Mouse (Mus musculus) c-Kit-positive CD71-positive TER-119-negative erythroid progenitor cells, embryonic 14.5 days (primary cell): ENCODE measurements around the gene Cdc14b.
"Not testable (repeated sequence)": the region's sequence is repeated elsewhere in the genome, so short reads cannot be mapped to it uniquely, and the experiment has no call there.

ENCODE experiments used
- DNase-seq: peaks from one replicate; pipeline ENCODE4 v3.0.0-alpha.2; 2013; ENCODE audit warnings: low read depth

The Cdc14b gene

DNA sequence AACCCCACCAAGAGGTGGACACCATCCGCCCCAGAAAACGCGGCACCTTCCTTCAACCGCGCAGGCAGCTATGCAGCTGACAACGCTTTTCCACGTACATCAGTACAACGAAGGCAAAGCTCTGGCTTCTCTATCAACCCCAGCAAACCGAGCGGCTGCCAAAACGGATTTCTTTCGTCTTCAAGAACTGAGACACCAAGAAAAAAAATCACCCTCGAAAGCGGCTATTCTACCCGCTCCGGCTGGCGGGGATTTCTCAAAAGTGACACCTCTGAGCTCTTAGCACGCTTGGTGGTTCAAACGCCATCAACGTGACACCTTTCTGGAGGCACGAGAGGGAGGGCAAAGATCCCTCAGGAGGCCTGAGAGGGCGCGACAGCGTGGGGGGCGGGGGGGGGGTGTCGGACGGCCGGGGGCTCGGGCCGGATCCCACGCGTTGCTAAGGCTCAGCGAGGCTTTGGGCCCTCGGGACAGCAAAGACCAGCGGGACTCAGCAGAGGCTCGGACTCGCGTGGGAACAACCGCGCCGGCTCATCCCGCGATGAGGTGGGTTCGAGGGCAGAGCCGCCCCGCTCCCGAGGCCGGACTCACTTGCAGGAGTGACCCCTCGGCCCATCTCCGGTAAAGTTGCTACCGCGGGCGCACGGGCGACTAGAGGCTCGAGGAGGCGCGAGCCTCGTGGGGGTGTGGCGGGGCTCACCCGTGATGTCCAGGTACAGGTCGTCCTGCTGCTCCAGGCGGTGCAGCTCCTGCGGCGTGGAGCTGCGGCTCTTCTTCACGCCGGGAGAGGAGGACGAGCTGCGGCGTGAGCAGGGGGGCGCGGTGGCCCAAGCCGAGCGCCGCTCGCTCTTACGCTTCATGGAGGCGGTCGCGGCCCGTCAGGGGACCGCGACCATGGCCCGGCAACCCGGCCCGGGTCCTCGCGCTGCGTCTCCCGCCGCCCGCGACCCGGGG lies 922 bp downstream of the Cdc14b start:
- no peak for DNase-seq

DNA sequence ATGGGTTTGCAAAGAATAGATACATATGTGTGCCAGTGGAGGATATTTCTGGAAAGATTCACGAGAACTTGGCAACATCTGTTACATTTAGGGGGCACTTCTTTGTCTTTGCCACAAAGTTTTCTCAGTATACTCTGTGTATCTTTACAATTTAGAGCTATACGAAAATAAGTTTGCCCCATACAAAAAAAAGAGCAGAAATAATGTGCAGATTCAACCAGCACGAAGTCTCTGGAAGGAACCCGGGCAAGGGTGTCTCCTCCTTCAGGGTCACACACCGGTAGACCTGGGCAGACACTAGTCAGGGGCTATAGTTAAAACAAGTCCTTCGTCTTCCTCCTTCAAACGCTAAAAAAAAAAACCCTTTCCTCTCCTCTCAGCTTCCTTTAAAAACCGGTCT lies 1.7 kb downstream of the Cdc14b start:
- no peak for DNase-seq

DNA sequence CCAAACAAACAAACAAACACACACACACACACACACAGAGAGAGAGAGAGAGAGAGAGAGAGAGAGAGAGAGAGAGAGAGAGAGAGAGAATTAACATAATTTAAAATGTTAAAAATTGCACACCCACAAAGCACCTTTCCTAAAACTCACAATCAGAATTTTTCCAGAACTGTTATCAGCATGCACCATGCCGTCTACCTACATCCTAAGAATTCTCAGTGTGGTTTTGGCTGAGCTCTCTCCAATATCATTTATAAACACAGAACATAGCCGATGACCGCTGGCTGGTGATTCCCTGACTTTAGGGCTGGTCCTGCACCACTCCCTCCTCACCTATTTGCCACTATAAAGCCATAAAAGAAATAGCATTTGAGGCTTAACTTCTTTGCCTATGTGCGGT lies 6.7 kb downstream of the Cdc14b start:
- no peak for DNase-seq

DNA sequence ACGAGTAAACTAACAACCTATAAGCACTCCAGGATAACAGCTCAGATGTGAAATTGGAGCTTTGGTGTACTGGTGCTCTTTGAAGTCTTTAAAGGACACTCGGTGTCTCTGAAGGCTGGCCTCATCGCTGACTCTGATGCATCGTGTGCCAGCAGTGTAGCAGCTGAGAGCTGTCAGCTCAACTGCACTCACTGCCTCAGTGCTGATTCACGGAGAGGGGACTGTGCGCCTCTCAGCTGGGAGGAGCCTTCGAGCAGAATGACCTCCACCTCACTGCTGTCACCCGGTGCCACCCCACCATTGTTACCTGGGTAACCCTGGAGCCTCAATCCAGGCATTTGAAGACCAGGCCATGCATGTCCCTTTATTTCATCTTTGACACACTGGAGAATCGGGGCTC lies 7.9 kb downstream of the Cdc14b start:
- no peak for DNase-seq

DNA sequence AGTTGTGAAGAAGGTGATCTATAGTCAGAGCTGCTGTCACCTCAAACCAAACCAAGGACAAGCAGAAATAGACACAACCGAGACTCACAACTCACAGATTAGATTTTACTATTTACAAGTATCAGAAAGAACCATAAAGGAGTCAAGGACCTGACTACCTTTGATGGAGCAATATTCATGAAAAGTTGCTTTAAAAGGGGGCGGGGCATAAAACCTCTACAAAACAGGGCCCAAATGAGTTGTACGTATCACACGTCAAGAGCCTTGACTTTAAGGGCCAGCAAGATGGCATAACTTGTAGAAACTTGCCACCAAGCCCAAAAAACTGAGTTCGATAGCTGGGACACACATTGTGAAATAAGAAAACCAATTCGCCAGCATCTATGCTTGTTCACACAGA lies 10.5 kb downstream of the Cdc14b start:
- no peak for DNase-seq

DNA sequence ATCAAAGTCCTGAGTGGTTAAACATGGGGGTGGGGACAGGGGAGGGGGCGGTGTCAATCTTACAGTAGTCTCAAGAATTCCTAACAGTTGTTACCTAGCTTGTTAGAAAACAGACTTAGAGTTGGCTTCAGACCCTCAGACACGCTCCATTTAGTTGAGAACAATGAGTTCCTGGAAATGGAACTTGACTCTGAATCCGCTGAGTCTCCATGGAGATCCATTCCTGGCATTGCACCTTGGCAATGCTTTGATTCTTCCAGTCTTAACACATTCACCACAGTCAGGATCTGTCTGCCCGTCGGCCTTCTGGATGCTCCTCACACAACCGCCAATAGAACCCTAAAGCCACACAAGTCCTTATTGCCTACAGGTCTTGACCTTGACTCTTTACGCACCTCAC lies 15.2 kb downstream of the Cdc14b start:
- no peak for DNase-seq

DNA sequence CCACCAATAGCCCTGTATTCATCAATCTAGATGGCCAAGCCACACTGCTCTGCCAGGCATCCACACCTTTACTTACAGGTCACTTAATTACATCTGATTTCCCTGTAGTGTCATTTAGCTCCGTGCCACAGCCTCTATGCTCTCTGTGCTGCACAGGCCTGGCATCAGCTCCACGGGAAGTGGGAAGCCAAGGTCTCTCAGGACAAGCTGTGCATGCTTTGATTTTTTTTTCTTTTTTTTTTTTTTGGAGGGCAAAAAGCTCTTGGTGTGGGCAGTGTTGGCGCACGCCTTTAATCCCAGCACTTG lies 16.6 kb downstream of the Cdc14b start:
- DNase-seq, result no peak

DNA sequence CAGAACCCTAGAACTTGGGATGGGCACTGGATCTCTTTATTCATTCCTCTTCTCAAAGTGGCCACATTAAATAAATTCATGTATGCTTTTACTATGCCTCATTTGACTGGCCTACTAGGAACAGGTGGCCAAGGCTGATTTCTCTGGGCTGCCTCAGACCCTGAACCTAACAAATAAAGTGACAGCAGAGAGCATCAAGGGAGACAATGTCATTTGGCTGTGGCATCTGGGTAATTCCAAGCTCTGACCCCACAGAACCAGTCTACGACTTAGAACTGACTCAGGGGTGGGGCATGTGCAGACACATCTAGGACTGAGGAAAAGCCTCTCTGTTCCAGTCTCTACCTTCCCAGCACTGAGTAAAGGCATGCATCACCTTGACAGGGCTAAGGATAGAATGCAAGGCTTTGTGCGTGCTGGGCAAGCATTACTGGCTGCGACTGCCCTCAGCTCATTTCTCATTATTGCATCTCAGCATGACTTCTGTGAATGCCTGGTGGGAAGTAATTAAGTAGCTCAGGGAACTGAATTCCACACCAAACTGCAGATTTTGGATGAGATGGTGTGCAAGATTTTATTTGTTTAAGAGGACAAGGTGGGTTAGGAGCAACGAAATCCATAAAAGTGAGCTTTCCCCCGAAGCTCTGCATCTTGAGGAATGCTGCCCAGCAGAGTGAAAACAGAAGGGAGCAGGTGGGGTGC lies 17.1 kb downstream of the Cdc14b start:
- DNase-seq, result no peak

DNA sequence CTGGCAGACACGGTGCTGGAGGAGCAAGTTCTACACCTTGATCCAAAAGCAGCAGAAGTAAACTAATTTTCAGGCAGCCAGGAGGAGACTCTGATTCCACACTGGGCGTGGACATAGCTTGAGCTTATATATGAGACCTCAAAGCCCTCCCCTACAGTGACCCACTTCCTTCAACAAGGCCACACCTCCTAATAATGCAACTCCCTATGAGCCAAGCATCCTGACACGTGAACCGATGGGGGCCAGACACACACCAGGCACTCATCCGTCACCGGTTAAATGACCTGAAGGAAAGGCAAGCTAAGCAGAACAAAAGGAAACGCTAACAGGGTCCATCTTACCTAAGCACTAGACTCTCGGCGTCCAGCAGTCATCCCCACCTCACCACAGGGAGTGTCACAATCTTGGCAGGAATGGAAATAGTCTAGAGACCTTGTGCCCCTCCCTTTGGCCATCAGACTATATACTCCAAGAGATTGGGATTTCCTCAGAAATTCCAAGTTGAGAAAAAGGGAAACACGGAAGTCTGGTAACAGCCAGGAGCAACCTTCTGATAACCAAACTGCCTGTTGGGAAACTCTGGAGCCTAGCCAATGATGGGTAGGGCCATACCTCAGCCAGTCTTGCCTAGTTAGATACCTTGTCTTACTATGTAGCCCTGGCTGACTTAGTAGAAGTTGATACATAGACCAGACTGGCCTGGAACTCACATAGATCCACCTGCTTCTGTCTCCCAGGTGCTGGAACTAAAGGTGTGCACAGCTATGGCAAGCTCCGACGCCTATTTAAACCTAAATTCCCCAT lies 17.9 kb downstream of the Cdc14b start:
- no peak for DNase-seq

DNA sequence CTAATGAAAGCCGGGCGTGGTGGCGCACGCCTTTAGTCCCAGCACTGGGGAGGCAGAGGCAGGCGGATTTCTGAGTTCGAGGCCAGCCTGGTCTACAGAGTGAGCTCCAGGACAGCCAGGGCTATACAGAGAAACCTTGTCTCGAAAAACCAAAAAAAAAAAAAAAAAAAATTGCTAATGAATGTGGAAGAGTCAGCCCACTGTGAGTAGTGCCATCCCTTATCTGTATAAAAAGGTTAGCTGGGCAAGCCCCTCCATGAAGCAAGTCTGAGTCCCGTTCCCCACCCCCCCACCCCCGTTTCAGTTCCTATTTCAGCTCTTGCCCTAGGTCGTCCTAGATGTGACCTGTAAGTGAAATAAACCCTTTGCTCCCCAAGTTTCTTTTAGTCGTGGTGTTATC lies 20.9 kb downstream of the Cdc14b start:
- DNase-seq, result not testable (repeated sequence)

DNA sequence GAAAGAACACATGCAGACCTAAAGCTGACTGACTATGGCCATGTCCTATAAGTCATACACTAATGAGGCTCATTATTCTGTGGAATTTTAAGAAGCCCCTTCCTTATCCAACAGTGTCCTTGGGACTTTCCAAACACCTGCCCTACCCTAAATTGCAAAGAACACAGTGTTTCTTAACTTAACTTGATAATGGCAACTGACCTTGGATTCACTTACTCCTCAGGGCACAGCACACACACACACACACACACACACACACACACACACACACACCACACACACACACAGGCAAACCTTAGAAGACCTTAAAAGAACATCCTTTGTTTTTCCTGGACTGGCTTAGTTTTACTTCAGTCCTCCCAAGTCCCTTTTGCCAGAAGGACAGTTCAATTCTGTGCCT lies 21.4 kb downstream of the Cdc14b start:
- DNase-seq, result no peak

DNA sequence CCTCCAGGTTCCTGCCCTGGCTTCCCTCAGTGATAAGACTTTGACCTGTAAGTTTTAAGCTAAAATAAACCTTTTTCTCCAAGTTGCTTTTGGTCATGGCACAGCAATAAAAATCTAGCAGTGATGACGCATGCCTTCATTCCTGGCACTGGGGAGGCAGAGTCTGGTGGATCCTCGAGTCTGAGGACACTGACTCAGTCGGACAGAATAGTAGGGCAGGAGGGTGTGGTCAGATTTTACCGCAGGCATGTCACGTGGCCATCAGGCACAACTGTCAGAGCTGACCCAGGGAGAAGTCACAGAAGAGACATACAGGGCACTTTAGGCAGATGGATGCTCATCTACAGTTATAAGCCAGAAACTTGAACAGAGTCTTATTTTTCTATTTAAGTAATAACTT lies 22.9 kb downstream of the Cdc14b start:
- DNase-seq, result no peak

DNA sequence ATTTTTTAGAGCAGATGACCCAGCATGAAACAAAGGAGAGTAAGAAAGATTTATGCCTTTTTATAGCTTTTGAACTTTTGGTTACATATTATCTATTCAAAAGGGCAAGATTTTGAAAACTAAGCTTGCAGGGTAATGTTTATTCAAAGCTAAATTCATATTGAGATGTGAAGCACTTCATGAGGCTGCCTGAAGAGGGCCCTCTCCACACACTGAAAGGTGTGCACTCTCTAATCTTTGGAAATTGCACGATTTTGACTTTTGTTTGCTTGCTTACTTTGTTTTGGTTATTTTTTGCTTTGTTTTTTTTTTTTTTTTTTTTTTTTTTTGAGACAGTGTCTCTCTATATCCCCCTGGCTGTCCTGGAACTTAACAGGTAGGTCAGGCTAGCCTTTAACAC lies 24.7 kb downstream of the Cdc14b start:
- DNase-seq, result peak; percentile 35

DNA sequence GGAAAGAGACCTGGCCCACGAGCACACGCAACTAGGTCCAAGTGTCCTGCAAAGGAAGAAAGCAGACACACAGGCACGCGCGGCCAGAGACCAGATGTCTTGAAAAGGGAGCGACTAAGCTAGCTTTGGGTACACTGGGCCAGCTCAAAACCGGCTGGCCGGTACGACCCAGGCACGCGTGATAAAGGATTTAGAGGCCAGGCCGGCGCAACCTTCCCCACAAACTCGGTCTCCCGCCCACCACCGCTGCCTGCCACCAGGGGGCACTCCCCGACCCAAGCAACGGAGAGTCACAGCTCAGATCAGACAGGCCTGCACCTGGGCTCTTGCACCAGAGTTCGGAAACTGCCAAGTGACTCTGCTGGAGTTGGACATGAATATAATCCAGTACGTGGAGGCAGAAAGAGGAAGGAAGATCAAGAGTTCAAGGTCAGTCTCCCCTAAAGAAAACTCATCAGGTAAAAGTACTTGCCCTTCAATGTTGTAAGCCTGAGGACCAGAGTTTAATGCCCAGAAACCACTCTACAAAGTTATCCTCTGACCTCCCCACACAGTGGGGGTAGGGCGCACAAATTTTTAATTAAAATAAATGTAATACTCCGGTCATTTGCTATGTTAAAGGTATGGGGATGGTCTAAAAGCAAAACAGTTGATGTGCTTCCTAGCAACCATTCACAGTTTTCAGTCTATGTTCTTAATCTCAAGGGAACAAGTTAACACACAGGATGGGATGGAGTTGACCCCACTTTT lies 26.1 kb downstream of the Cdc14b start:
- DNase-seq, result peak; percentile 72

DNA sequence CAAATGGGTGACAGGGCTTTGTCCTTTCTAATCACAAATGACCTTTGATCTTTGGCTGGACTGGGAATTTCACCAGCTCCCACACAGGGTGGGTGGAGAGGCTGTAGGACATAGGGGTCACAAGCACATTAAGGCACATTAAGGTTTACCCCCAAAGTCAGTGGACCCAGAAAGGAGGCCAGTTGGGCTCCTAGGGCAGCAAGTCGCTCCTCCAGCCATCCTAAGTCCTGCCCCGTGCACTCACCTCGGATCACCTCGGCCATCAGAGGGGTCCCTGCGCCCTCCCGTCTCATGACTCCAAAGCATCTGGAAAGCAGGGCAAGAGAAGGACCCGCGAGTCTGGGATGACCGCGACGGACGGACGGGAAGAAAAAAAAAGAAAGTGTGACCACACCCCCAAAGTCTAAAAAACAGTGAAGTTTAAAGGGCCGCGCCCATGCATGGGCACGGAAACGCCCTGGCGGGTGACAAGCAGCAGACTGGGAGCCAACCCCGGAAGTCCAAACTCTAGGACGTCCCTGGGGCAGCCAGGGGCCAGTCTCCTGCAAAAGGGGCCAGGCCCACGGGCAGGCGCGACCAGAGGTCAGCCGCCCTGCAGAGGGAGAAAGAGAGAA lies 26.8 kb downstream of the Cdc14b start:
- peak; percentile 57 for DNase-seq

DNA sequence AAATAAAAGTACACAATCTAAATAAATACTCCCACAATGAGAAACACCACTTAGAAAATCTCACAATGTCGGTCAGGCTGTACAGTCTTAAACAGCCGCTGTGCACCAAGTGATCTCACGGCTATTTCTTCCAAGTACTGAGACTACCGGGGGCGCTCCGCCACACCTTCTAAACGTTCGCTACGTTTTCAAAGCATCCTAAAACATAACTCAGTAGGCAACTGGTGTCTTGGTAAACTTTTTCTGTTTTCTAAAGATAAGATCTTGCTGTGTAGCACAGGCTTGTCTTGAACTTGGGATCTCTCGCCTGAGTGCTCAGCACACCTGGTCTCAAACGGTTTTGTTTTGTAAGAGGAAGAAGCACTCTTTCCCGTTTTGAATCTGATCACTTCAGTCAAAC lies 29.0 kb downstream of the Cdc14b start:
- no peak for DNase-seq

DNA sequence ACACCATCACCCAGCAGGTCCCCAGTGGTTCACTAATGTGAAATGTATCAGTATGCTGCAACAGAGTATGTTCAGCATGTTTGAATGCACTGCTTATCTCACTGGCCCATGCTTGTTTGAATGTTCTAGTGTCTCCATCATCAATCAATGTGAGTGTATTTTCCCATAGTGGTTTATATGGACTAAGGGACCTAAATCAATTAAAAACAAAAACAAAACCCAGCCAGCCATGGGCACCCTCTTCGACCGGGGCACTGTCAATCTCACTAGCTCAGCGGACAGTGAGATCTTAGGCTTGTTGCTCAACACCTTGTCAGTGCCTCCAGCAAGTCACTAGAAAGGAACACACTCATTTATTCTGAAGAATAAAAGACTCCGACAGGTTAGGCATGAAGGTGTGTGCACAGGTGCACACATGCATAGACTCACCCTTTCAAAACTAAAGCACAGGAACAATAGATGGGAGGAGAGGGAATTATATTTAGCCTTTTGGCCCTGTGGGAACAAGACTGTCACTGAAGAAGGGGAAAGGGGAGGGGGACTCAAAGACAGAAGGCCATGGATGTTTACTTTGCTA lies 30.3 kb downstream of the Cdc14b start:
- no peak for DNase-seq

DNA sequence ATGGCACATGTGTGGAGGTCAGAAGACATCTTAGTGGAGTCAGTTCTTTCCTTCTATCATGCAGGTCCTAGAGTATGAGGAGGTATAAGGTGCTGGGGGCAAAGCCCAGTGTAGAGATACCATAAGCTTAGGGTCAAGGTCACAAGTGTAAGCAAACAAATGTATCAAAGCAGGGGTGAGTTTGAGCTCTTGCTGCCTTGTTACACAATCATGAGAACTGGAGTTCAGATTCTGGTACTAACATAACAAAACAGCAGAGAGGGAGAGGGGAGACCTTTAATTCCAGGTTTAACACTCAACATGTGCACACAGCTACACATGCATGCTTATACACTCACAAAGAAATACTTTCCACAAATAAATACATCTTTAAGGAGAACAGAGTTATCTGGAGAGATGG lies 32.4 kb downstream of the Cdc14b start:
- no peak for DNase-seq

DNA sequence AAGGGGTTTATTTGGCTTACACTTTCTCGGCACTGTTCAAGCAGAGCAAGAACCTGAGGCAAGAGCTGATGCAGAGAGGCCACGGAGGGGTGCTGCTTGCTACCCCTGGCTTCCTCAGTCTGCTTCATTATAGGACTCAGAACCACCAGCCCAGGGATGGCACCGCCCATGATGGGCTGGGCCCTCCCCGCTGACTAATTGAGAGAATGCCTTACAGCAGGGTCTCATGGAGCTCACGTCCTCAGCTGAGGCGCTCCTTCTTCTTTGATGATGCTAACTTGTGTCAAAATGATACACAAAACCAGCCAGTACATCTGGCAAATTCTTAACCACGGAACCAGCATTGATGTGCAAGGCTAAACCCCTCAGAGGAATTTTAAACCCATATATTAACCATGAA lies 34.5 kb downstream of the Cdc14b start:
- no peak for DNase-seq

DNA sequence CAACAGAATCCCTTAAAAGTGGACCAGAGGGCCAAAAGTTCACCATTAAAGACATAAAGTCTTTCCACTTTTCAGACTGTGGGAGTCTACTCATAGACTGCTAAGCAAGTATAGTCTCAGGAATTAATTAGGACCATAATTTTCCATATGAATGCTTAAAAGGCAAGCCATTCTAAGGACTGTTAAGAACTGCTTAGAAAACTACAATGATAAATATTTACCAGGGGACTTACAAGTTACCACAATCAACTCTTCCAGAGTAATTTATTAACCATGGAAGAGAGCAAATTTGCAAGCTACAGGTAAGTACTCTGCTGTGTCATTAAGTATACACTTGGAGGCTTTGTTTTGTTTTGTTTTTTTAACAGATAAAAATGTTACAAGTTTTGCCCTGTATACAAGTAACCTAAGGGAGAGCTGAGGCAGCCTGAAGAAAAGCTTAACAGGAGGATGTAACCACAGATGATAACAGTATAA lies 37.4 kb downstream of the Cdc14b start:
- DNase-seq, result no peak

DNA sequence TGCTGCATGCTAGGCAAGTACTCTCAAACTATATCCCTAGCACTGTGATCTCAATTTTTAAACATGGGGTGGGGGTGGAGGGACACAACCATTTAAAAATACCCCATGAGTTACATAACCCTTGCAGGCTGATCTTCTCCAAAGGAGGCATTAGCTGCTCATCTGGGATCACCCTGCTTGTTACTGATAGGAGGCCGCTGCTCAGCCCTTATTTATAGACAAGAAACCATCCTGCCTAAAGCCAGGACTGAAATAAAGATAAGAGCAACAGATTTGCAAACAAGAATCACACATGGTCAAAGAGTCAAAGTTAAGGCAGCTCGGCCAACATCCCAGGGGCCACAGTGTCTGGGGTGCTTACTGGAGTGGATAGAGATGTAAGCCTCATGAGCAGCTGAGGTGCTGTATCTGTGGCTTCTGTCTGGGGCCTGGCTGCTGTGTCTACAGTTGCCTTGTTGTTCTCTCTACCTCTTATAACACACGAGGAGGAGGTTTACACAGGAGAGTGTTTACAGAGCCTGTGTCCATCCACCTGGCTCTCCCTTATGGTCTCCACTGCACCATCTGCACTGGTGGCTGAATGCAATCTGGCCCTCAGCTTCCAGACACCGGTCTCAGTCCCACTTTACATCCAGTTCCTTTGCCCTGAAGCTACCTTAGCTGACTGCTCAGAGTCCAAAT lies 38.0 kb downstream of the Cdc14b start:
- DNase-seq, result peak; percentile 22
